Mouse (Mus musculus) intestine, embryonic 14.5 days (tissue): ENCODE results near the gene Dcun1d3. TPM values are rescaled to one million over a fixed set of nuclear protein-coding genes. Genes with fewer than 3 reads are reported as not detected.

Experiments
- ATAC-seq: fragments of 200-750 bp; cut with Nextera tagmentation; replicated peaks from 2 replicates; pipeline ENCODE4 v1.8.0; 2017; ENCODE audit warnings: low read depth, moderate number of reproducible peaks, moderate TSS enrichment, moderate library complexity; ENCODE audit not compliant: low FRiP score, low TSS enrichment
- DNase-seq: peaks from one replicate; pipeline ENCODE4 v3.0.0-alpha.2; 2018; ENCODE audit warnings: low spot score
- H3K27ac ChIP-seq: fragments of 300-500 bp; sonication (generic); 2 replicates; pipeline ENCODE4 v1.5.1; 2014; ENCODE audit warnings: low read depth, mild to moderate bottlenecking, control low read depth
- H3K27me3 ChIP-seq: fragments of 300-500 bp; sonication (generic); replicated peaks from 2 replicates; pipeline ENCODE4 v1.6.1; 2014; ENCODE audit warnings: low read length, control low read depth; ENCODE audit not compliant: control insufficient read depth, insufficient read depth
- H3K36me3 ChIP-seq: fragments of 300-500 bp; sonication (generic); 2 replicates; pipeline ENCODE4 v1.6.1; 2014; ENCODE audit warnings: low read length, control low read depth; ENCODE audit not compliant: control insufficient read depth, insufficient read depth
- H3K4me1 ChIP-seq: fragments of 300-500 bp; sonication (generic); replicated peaks from 2 replicates; pipeline ENCODE4 v1.6.1; 2014; ENCODE audit warnings: low read length, control low read depth, mixed read lengths; ENCODE audit not compliant: control insufficient read depth, insufficient read depth
- H3K4me2 ChIP-seq: fragments of 300-500 bp; sonication (generic); 2 replicates; pipeline ENCODE4 v1.6.1; 2014; ENCODE audit warnings: low read length
- H3K4me3 ChIP-seq: fragments of 300-500 bp; sonication (generic); 2 replicates; pipeline ENCODE4 v1.5.1; 2014; ENCODE audit warnings: low read depth, low read length, control low read depth, mixed read lengths
- H3K9ac ChIP-seq: fragments of 300-500 bp; sonication (generic); 2 replicates; pipeline ENCODE4 v1.6.1; 2014; ENCODE audit warnings: mild to moderate bottlenecking, low read length
- H3K9me3 ChIP-seq: fragments of 300-500 bp; sonication (generic); 2 replicates; pipeline ENCODE4 v1.6.1; 2016; ENCODE audit warnings: low read length, control low read depth; ENCODE audit not compliant: control insufficient read depth
- WGBS: fragments of 180-500 bp; shearing (Covaris S2); extraction: QIAGEN DNeasy Blood & Tissue Kit; methylation state at CpG from one replicate; pipeline ENCODE4 v1.1.7; 2014; 5-methylcytosine and 5-hydroxymethylcytosine counted together
- polyA plus RNA-seq: library from polyadenylated mRNA; unstranded; fragments of >200 nt; fragmentation: Nextera tagmentation; extraction: Ambion mirVana; gene quantifications from 2 replicates; pipeline ENCODE4 v1.2.1, GENCODE M21; 2014

The Dcun1d3 gene
- polyA plus RNA-seq, 1 experiment from 2014 or later: 6.2 TPM

GRCm38 (mm10) chr7:119850737-119851136 is 45.4 kb downstream of the Dcun1d3 start:
- Histone ChIP-seq H3K9ac (no peak overlapping the region), H3K9me3 (no peaks in the 10 kb centered on the region), H3K27me3 (no peaks in the 10 kb centered on the region), H3K4me3 (no peak overlapping the region), H3K4me2 (no peak overlapping the region), H3K4me1 (no peaks in the 10 kb centered on the region), H3K27ac (no peak overlapping the region), H3K36me3 (peaks cover 44% of the 10 kb centered on the region)
- 76% methylated on average over 5 of the region's 5 CpGs for WGBS
- ATAC-seq (no peak), DNase-seq (no peak)

- Histone ChIP-seq H3K9me3 (no peaks in the 10 kb centered on the region), H3K27me3 (no peaks in the 10 kb centered on the region), H3K4me3 (no peak overlapping the region), H3K9ac (no peak overlapping the region), H3K4me1 (no peaks in the 10 kb centered on the region), H3K36me3 (peaks cover 48% of the 10 kb centered on the region), H3K27ac (no peak overlapping the region), H3K4me2 (no peak overlapping the region)
- 3% methylated on average over 1 of the region's 1 CpGs for WGBS
- DNase-seq: peak; percentile 89
- peak; percentile 43; the same call in 1 of the 2 replicates for ATAC-seq
These were observed 47.0 kb downstream of the Dcun1d3 start for GRCm38 (mm10) chr7:119849096-119849495.

- no peak overlapping the region for H3K4me3 ChIP-seq
- no peak overlapping the region for H3K9ac ChIP-seq
These were observed 48.7 kb downstream of the Dcun1d3 start for GRCm38 (mm10) chr7:119847396-119847795.

GRCm38 (mm10) chr7:119845541-119845940 is 50.6 kb downstream of the Dcun1d3 start:
- Histone ChIP-seq H3K4me2 (no peak overlapping the region), H3K9me3 (no peaks in the 10 kb centered on the region), H3K36me3 (peaks cover 37% of the 10 kb centered on the region), H3K27me3 (no peaks in the 10 kb centered on the region), H3K9ac (no peak overlapping the region), H3K27ac (no peak overlapping the region), H3K4me3 (no peak overlapping the region), H3K4me1 (no peaks in the 10 kb centered on the region)
- 86% methylated on average over 2 of the region's 2 CpGs for WGBS
- DNase-seq (no peak), ATAC-seq (no peak)

More at GRCm38 (mm10) chr7:119847396-119847795, 48.7 kb downstream of the Dcun1d3 start:
- DNase-seq (no peak), ATAC-seq (no peak)
- H3K36me3 ChIP-seq: peaks cover 39% of the 10 kb centered on the region
- H3K27ac ChIP-seq: no peak overlapping the region
- H3K4me2 ChIP-seq: no peak overlapping the region
- no peaks in the 10 kb centered on the region for H3K4me1 ChIP-seq
- H3K9me3 ChIP-seq: no peaks in the 10 kb centered on the region
- 89% methylated on average over 2 of the region's 2 CpGs for WGBS
- H3K27me3 ChIP-seq: no peaks in the 10 kb centered on the region

GRCm38 (mm10) chr7:119841820-119842449 is 54.2 kb downstream of the Dcun1d3 start:
- Histone ChIP-seq H3K4me1 (no peaks in the 10 kb centered on the region), H3K36me3 (peaks cover 28% of the 10 kb centered on the region), H3K27ac (no peak overlapping the region), H3K4me2 (no peak overlapping the region), H3K9ac (no peak overlapping the region), H3K4me3 (no peak overlapping the region), H3K9me3 (no peaks in the 10 kb centered on the region), H3K27me3 (no peaks in the 10 kb centered on the region)
- no peak for DNase-seq
- 94% methylated on average over 4 of the region's 4 CpGs for WGBS
- no peak for ATAC-seq

- H3K4me2 ChIP-seq: no peak overlapping the region
- WGBS: 96% methylated on average over 4 of the region's 4 CpGs
- no peak overlapping the region for H3K9ac ChIP-seq
- H3K4me1 ChIP-seq: no peaks in the 10 kb centered on the region
- H3K4me3 ChIP-seq: no peak overlapping the region
- H3K36me3 ChIP-seq: peaks cover 13% of the 10 kb centered on the region
- no peaks in the 10 kb centered on the region for H3K9me3 ChIP-seq
- no peaks in the 10 kb centered on the region for H3K27me3 ChIP-seq
- DNase-seq (no peak), ATAC-seq (no peak)
- no peak overlapping the region for H3K27ac ChIP-seq
These were observed 59.9 kb downstream of the Dcun1d3 start for GRCm38 (mm10) chr7:119835996-119836777.

- Histone ChIP-seq H3K4me1 (no peaks in the 10 kb centered on the region), H3K36me3 (peaks cover 13% of the 10 kb centered on the region), H3K27ac (no peak overlapping the region), H3K4me2 (no peak overlapping the region), H3K9me3 (no peaks in the 10 kb centered on the region), H3K27me3 (no peaks in the 10 kb centered on the region), H3K9ac (no peak overlapping the region), H3K4me3 (no peak overlapping the region)
- no peak for DNase-seq
- 97% methylated on average over 1 of the region's 1 CpGs for WGBS
- ATAC-seq: no peak
These were observed 60.7 kb downstream of the Dcun1d3 start for GRCm38 (mm10) chr7:119835371-119835770.

GRCm38 (mm10) chr7:119808723-119809122 is 87.4 kb downstream of the Dcun1d3 start:
- Histone ChIP-seq H3K9ac (no peak overlapping the region), H3K36me3 (peaks cover 50% of the 10 kb centered on the region), H3K4me3 (no peak overlapping the region), H3K4me2 (no peak overlapping the region), H3K27me3 (no peaks in the 10 kb centered on the region), H3K27ac (no peak overlapping the region), H3K4me1 (no peaks in the 10 kb centered on the region), H3K9me3 (no peaks in the 10 kb centered on the region)
- WGBS: 92% methylated on average over 3 of the region's 3 CpGs
- DNase-seq: no peak
- ATAC-seq: no peak
